Mouse (Mus musculus) layer of hippocampus, adult 6 months (tissue): Measurements from ENCODE around the gene Prl3d1. TPM values are rescaled to one million over a fixed set of nuclear protein-coding genes. Genes with fewer than 3 reads are reported as not detected.

Source experiments
- long read RNA-seq, 2 experiments: library from polyadenylated mRNA; unstranded; transcript quantifications; one replicate each; pipeline ENCODE4 v2.0.0; 2019 to 2020
- polyA plus RNA-seq: library from polyadenylated mRNA; unstranded; fragments of <200 nt; fragmentation: Nextera tagmentation; gene quantifications from 2 replicates; pipeline ENCODE4 v1.2.3, GENCODE M21; 2021

Prl3d1 gene
- not detected in 2 replicates for polyA plus RNA-seq
- long read RNA-seq, experiment 1 = 0 reads
- long read RNA-seq, experiment 2 = 0 reads

GRCm38 (mm10) chr13:27093890-27094289 is at the start of gene Prl3d1:
Gene Prl3d1, plus strand, starts transcription at chr13:27094190.

GRCm38 (mm10) chr13:27057270-27057669 is 36.7 kb upstream of the Prl3d1 start, which contains the start of gene Prl:
Gene Prl, plus strand, starts transcription at chr13:27057570.

DNA sequence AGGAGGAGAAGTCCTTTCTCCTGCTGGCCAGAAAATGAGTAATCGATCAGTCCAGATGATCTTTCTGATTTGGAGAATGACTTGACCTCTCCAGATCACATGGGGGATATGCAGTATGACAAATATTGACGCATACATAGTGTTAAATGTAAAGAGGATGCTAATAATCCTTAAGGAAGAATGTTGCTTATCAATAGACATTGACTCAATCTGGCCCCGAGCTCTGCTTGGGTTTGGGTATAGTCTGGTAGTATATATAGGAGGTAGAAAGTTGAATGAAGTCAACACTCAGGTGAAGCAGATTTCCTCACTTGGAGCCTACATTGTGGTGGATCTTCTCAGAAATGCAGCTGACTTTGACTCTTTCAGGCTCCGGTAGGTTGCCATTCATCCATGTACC is 27.4 kb downstream of the Prl3d1 start, which contains the start of gene Prl3d2:
Gene Prl3d2, plus strand, starts transcription at position 301 of the 400 bp plus-strand sequence.

Other genes starting within 250 kb of the Prl3d1 start
- 0.21 TPM in 1 of 2 replicates, not detected in the other for gene Prl, start 36.6 kb upstream of the Prl3d1 start, polyA plus RNA-seq
- not detected in 2 replicates for gene Prl3d2, start 27.5 kb downstream of the Prl3d1 start, polyA plus RNA-seq
- not detected in 2 replicates for gene Prl3d3, start 62.6 kb downstream of the Prl3d1 start, polyA plus RNA-seq
- not detected in 2 replicates for gene Prl3c1, start 102.5 kb downstream of the Prl3d1 start, polyA plus RNA-seq
- not detected in 2 replicates for gene Prl3b1, start 147.7 kb downstream of the Prl3d1 start, polyA plus RNA-seq
- not detected in 2 replicates for gene Prl3a1, start 165.2 kb downstream of the Prl3d1 start, polyA plus RNA-seq
- gene Prl6a1, start 218.4 kb downstream of the Prl3d1 start, polyA plus RNA-seq = not detected in 2 replicates